10 mouse cellular contexts compared by ENCODE assay signal in genomic region chr7:28926172-28926571, GRCm38 (mm10). TPM values are rescaled to one million over a fixed set of nuclear protein-coding genes. Genes with fewer than 3 reads are reported as not detected.
A peak's percentile ranks its signal among the peaks of the same experiment; 100 is the strongest.
DNase-seq lines count a peak whose midpoint lies in the region; ATAC-seq and TF ChIP-seq lines count a peak whose summit lies in the region.
"Had no signal": no experiment of that assay in that cellular context is flagged by ENCODE, and none has a peak within 500 bp of the region (broad histone marks: within the 10 kb centered on the region; RNA-seq: fewer than 3 reads in every experiment).

No protein-coding gene starts in this region.

- ATAC-seq in hindbrain, embryonic 14.5 days (ENCODE audit: low FRiP score) = no peak
- no peak for ATAC-seq in liver, embryonic 12.5 days

- H3K27me3 ChIP-seq in hindbrain, embryonic 10.5 days (ENCODE audit: insufficient read depth, poor library complexity, severe bottlenecking) = no peaks in the 10 kb centered on the region
- no peaks in the 10 kb centered on the region for H3K27me3 ChIP-seq in hindbrain, embryonic 14.5 days (ENCODE audit: control insufficient read depth, insufficient read depth, low read length)
- no peaks in the 10 kb centered on the region for H3K27me3 ChIP-seq in liver, embryonic 12.5 days (replicated peaks)
- H3K27me3 ChIP-seq: neural tube, embryonic 12.5 days had no signal

- H3K4me2 ChIP-seq in hindbrain, embryonic 14.5 days (replicated peaks) = no peak overlapping the region
- H3K4me2 ChIP-seq in liver, embryonic 12.5 days = no peak overlapping the region
- H3K4me2 ChIP-seq: neural tube, embryonic 12.5 days had no signal

- 75% methylated on average over 2 of the region's 2 CpGs for WGBS in hindbrain, embryonic 10.5 days
- WGBS in hindbrain, embryonic 14.5 days = 71% methylated on average over 2 of the region's 2 CpGs
- 57% methylated on average over 2 of the region's 2 CpGs for WGBS in liver, embryonic 12.5 days (ENCODE audit: insufficient replicate concordance)

- no peak for TF ChIP-seq CTCF in cortical plate, adult 2 months (IDR thresholded peaks at IDR 0.05; ENCODE audit: extremely low read depth, insufficient read depth, low read length)

- no peak for DNase-seq in hindbrain, embryonic 10.5 days (ENCODE audit: low spot score)
- DNase-seq in hindbrain, embryonic 14.5 days (ENCODE audit: low spot score) = no peak
- DNase-seq in R1 (ENCODE audit: low read depth, low spot score) = peak; percentile 53
- no peak for DNase-seq in frontal cortex, postnatal 36 days (ENCODE audit: low spot score in 2 of 2)
- no peak for DNase-seq in layer of hippocampus, adult 18-20 months (ENCODE audit: low spot score in 2 of 2)
- DNase-seq: adrenal gland, adult 8-10 months; kidney, postnatal 4 days had no signal

- peaks cover 79% of the 10 kb centered on the region for H3K4me1 ChIP-seq in hindbrain, embryonic 10.5 days (replicated peaks)
- H3K4me1 ChIP-seq in hindbrain, embryonic 14.5 days (replicated peaks; ENCODE audit: control insufficient read depth, insufficient read depth, low read length) = peaks cover 42% of the 10 kb centered on the region
- H3K4me1 ChIP-seq in cortical plate, adult 2 months (ENCODE audit: control insufficient read depth, insufficient read depth, low read length) = peaks cover 42% of the 10 kb centered on the region
- H3K4me1 ChIP-seq in liver, embryonic 12.5 days = peaks cover 96% of the 10 kb centered on the region

- H3K27ac ChIP-seq in hindbrain, embryonic 10.5 days = peak overlapping the region; percentile 83; the same call in 1 of the 2 replicates
- no peak overlapping the region for H3K27ac ChIP-seq in hindbrain, embryonic 14.5 days
- 0 out of 2 replicates have a peak overlapping the region, but pooled peaks have one; percentile 33 for H3K27ac ChIP-seq in cortical plate, adult 2 months (ENCODE audit: insufficient read depth, low read length)
- H3K27ac ChIP-seq in liver, embryonic 12.5 days = peak overlapping the region; percentile 73
- H3K27ac ChIP-seq: neural tube, embryonic 12.5 days had no signal

- H3K9ac ChIP-seq in hindbrain, embryonic 14.5 days = no peak overlapping the region
- peak overlapping the region; percentile 24; the same call in 1 of the 2 replicates for H3K9ac ChIP-seq in liver, embryonic 12.5 days
- H3K9ac ChIP-seq: neural tube, embryonic 12.5 days had no signal

- H3K36me3 ChIP-seq in hindbrain, embryonic 10.5 days = peaks cover 26% of the 10 kb centered on the region
- H3K36me3 ChIP-seq in hindbrain, embryonic 14.5 days (replicated peaks; ENCODE audit: control insufficient read depth, insufficient read depth) = no peaks in the 10 kb centered on the region
- H3K36me3 ChIP-seq in liver, embryonic 12.5 days = peaks cover 53% of the 10 kb centered on the region
- H3K36me3 ChIP-seq: neural tube, embryonic 12.5 days had no signal

- TF ChIP-seq POLR2A in cortical plate, adult 2 months (IDR thresholded peaks at IDR 0.05; ENCODE audit: extremely low read depth, insufficient read depth, low read length) = no peak

- no peak overlapping the region for H3K4me3 ChIP-seq in hindbrain, embryonic 10.5 days
- no peak overlapping the region for H3K4me3 ChIP-seq in hindbrain, embryonic 14.5 days (replicated peaks; ENCODE audit: low read length)
- no peak overlapping the region for H3K4me3 ChIP-seq in cortical plate, adult 2 months (ENCODE audit: insufficient read depth, low read length)
- no peak overlapping the region for H3K4me3 ChIP-seq in liver, embryonic 12.5 days
- H3K4me3 ChIP-seq: neural tube, embryonic 12.5 days had no signal

- no peaks in the 10 kb centered on the region for H3K9me3 ChIP-seq in hindbrain, embryonic 10.5 days
- H3K9me3 ChIP-seq in hindbrain, embryonic 14.5 days (ENCODE audit: control insufficient read depth, low read length) = no peaks in the 10 kb centered on the region
- H3K9me3 ChIP-seq in liver, embryonic 12.5 days (replicated peaks) = no peaks in the 10 kb centered on the region
- H3K9me3 ChIP-seq: neural tube, embryonic 12.5 days had no signal

RNA-seq across cellular contexts. Expression of gene Actn4, which starts 36.0 kb away (rescaled TPM):
- polyA plus RNA-seq in hindbrain, embryonic 10.5 days (2016; fragmentation: Nextera tagmentation; extraction: Ambion mirVana) = 216 and 245 TPM in 2 replicates
- polyA plus RNA-seq in hindbrain, embryonic 14.5 days (2014; fragmentation: Nextera tagmentation; extraction: Ambion mirVana) = 133 and 147 TPM in 2 replicates
- polyA plus RNA-seq in cortical plate, adult 2 months (2012; rRNA removed) = 170 and 178 TPM in 2 replicates
- polyA plus RNA-seq in liver, embryonic 12.5 days (2016; fragmentation: Nextera tagmentation; extraction: Ambion mirVana) = 165 and 166 TPM in 2 replicates
- 100 to 1,000 TPM; 127 to 136 TPM for total RNA-seq in layer of hippocampus, adult 18-20 months (2021)

RNA-seq across cellular contexts. Expression of gene Capn12, which starts 45.0 kb away (rescaled TPM):
- 0.40 TPM in 1 of 2 replicates, not detected in the other for polyA plus RNA-seq in hindbrain, embryonic 10.5 days (2016; fragmentation: Nextera tagmentation; extraction: Ambion mirVana)
- polyA plus RNA-seq in hindbrain, embryonic 14.5 days (2014; fragmentation: Nextera tagmentation; extraction: Ambion mirVana) = 0.09 and 0.24 TPM in 2 replicates
- 1.2 and 1.8 TPM in 2 replicates for polyA plus RNA-seq in cortical plate, adult 2 months (2012; rRNA removed)
- polyA plus RNA-seq in liver, embryonic 12.5 days (2016; fragmentation: Nextera tagmentation; extraction: Ambion mirVana) = 0.12 and 0.13 TPM in 2 replicates
- total RNA-seq in layer of hippocampus, adult 18-20 months (2021) = under 1 TPM; 0.50 to 0.76 TPM

RNA-seq across cellular contexts. Expression of gene Eif3k, which starts 55.5 kb away (rescaled TPM):
- polyA plus RNA-seq in hindbrain, embryonic 10.5 days (2016; fragmentation: Nextera tagmentation; extraction: Ambion mirVana) = 426 and 432 TPM in 2 replicates
- 291 and 321 TPM in 2 replicates for polyA plus RNA-seq in hindbrain, embryonic 14.5 days (2014; fragmentation: Nextera tagmentation; extraction: Ambion mirVana)
- polyA plus RNA-seq in cortical plate, adult 2 months (2012; rRNA removed) = 307 and 320 TPM in 2 replicates
- 325 and 336 TPM in 2 replicates for polyA plus RNA-seq in liver, embryonic 12.5 days (2016; fragmentation: Nextera tagmentation; extraction: Ambion mirVana)
- 100 to 1,000 TPM; 201 to 212 TPM for total RNA-seq in layer of hippocampus, adult 18-20 months (2021)

RNA-seq across cellular contexts. Expression of gene Map4k1, which starts 55.7 kb away (rescaled TPM):
- polyA plus RNA-seq in hindbrain, embryonic 10.5 days (2016; fragmentation: Nextera tagmentation; extraction: Ambion mirVana) = 8.8 and 9.0 TPM in 2 replicates
- polyA plus RNA-seq in hindbrain, embryonic 14.5 days (2014; fragmentation: Nextera tagmentation; extraction: Ambion mirVana) = 8.6 and 10.4 TPM in 2 replicates
- polyA plus RNA-seq in cortical plate, adult 2 months (2012; rRNA removed) = 2.2 and 2.8 TPM in 2 replicates
- 33.3 and 35.0 TPM in 2 replicates for polyA plus RNA-seq in liver, embryonic 12.5 days (2016; fragmentation: Nextera tagmentation; extraction: Ambion mirVana)
- total RNA-seq in layer of hippocampus, adult 18-20 months (2021) = 1 to 10 TPM in 1 of 2 experiments, under 1 TPM in 1; 0.99 to 1.3 TPM
